Mouse (Mus musculus) heart, adult 2 months (tissue): ENCODE measurements around the gene Sf3a3. TPM values are rescaled to one million over a fixed set of nuclear protein-coding genes. Genes with fewer than 3 reads are reported as not detected.
A peak's percentile ranks its signal among the peaks of the same experiment; 100 is the strongest.

Source experiments
- DNase-seq, 2 experiments: peaks; one replicate each; pipeline ENCODE4 v3.0.0; 2021
- H3K27ac ChIP-seq: fragments of 200-600 bp; 2 replicates; pipeline ENCODE4 v1.8.1; 2022
- H3K27me3 ChIP-seq: fragments of 200-500 bp; 2 replicates; pipeline ENCODE4 v1.6.1; 2012; ENCODE audit warnings: mild to moderate bottlenecking, low read length, inconsistent platforms, mixed read lengths; ENCODE audit not compliant: control insufficient read depth, insufficient read depth
- H3K36me3 ChIP-seq: fragments of 200-500 bp; 2 replicates; pipeline ENCODE4 v1.6.1; 2012; ENCODE audit warnings: low read length, inconsistent platforms; ENCODE audit not compliant: control insufficient read depth, insufficient read depth
- H3K4me1 ChIP-seq: fragments of 200-500 bp; 2 replicates; pipeline ENCODE4 v1.6.1; 2011; ENCODE audit warnings: low read length; ENCODE audit not compliant: control insufficient read depth, insufficient read depth
- H3K4me3 ChIP-seq: fragments of 200-600 bp; 2 replicates; pipeline ENCODE4 v1.8.1; 2022
- H3K79me2 ChIP-seq: fragments of 200-500 bp; replicated peaks from 2 replicates; pipeline ENCODE4 v1.6.1; 2012; ENCODE audit warnings: mild to moderate bottlenecking, inconsistent platforms, low read length, moderate library complexity, mixed read lengths; ENCODE audit not compliant: control insufficient read depth, insufficient read depth
- H3K9ac ChIP-seq: fragments of 200-500 bp; 2 replicates; pipeline ENCODE4 v1.6.1; 2012; ENCODE audit warnings: low read depth, mild to moderate bottlenecking, control low read depth, inconsistent platforms, low read length, mixed read lengths
- CTCF ChIP-seq: fragments of 200-600 bp; IDR thresholded peaks from 2 replicates; pipeline ENCODE4 v1.8.1; 2022; ENCODE audit warnings: antibody characterized with exemption, mild to moderate bottlenecking, moderate library complexity
- EP300 ChIP-seq: fragments of 200-500 bp; IDR thresholded peaks from 2 replicates; pipeline ENCODE4 v1.6.1; 2011; ENCODE audit warnings: low read depth, low read length, control low read depth; ENCODE audit not compliant: insufficient read depth
- POLR2A ChIP-seq: fragments of 200-500 bp; IDR thresholded peaks from 2 replicates; pipeline ENCODE4 v1.6.1; 2011; ENCODE audit warnings: mild to moderate bottlenecking, low read depth, low read length, control low read depth; ENCODE audit not compliant: insufficient read depth
- WGBS: fragments of 180-500 bp; shearing (Covaris S2); methylation state at CpG from one replicate; pipeline ENCODE4 v1.1.7; 2018; 5-methylcytosine and 5-hydroxymethylcytosine counted together
- intact Hi-C: fragments of 180-260 bp; cut with DNase I; formaldehyde crosslinking; loops from one replicate; pipeline ENCODE4 v1.15.1; 2025
- polyA plus RNA-seq: library from polyadenylated mRNA; depleted of rRNA; stranded (reverse); fragments of >200 nt; gene quantifications from 2 replicates; pipeline ENCODE4 v1.2.3, GENCODE M21; 2012
- total RNA-seq, 2 experiments: library from RNA; stranded (reverse); gene quantifications; 2 replicates each; pipeline ENCODE4 v1.2.3; 2021

Gene Sf3a3
- total and polyA plus RNA-seq, 3 experiments: 7.7 to 19.4 (median 18.0) TPM

DNA sequence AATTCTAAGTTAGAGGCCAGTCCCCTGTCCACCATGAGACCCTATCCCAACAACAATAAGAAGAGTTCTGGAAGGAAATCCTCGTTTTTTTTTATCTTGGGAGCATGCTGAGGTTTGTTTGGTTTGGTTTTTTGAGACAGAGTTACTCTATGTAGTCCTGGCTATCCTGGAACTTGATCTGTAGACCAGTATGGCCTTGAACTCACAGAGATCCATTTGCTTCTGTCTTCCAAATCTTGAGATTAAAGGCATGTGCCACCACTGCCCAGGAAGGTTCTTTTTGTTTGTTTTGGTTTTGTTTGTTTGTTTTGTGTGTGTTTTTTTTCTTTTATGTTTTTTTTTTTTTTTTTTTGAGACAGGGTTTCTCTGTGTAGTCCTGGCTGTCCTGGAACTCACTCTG is 46.6 kb downstream of the Sf3a3 start:
- intact Hi-C loops: no loop called here
- no peak overlapping the region for H3K9ac ChIP-seq
- no peak for DNase-seq
- peaks cover 6% of the 10 kb centered on the region; the same call in 1 of the 2 replicates for H3K4me1 ChIP-seq
- TF ChIP-seq EP300: no peak
- no peak for TF ChIP-seq POLR2A
- TF ChIP-seq CTCF: no peak
- H3K27ac ChIP-seq: no peak overlapping the region
- no peak overlapping the region for H3K4me3 ChIP-seq
- peaks cover 5% of the 10 kb centered on the region for H3K79me2 ChIP-seq
- 29% methylated on average over 1 of the region's 1 CpGs for WGBS
- H3K36me3 ChIP-seq: no peaks in the 10 kb centered on the region; the same call in 1 of the 2 replicates
- no peaks in the 10 kb centered on the region for H3K27me3 ChIP-seq

GRCm38 (mm10) chr4:124762858-124763452 is 48.4 kb downstream of the Sf3a3 start:
- H3K4me1 ChIP-seq: peaks cover 13% of the 10 kb centered on the region
- H3K36me3 ChIP-seq: no peaks in the 10 kb centered on the region; the same call in 1 of the 2 replicates
- peaks cover 2% of the 10 kb centered on the region for H3K79me2 ChIP-seq
- no peaks in the 10 kb centered on the region for H3K27me3 ChIP-seq
- intact Hi-C loops: no loop called here
- no peak overlapping the region for H3K27ac ChIP-seq
- no peak overlapping the region for H3K4me3 ChIP-seq
- DNase-seq: no peak
- WGBS: 87% methylated on average over 6 of the region's 6 CpGs
- TF ChIP-seq CTCF: no peak
- no peak for TF ChIP-seq EP300
- TF ChIP-seq POLR2A: no peak
- no peak overlapping the region for H3K9ac ChIP-seq

DNA sequence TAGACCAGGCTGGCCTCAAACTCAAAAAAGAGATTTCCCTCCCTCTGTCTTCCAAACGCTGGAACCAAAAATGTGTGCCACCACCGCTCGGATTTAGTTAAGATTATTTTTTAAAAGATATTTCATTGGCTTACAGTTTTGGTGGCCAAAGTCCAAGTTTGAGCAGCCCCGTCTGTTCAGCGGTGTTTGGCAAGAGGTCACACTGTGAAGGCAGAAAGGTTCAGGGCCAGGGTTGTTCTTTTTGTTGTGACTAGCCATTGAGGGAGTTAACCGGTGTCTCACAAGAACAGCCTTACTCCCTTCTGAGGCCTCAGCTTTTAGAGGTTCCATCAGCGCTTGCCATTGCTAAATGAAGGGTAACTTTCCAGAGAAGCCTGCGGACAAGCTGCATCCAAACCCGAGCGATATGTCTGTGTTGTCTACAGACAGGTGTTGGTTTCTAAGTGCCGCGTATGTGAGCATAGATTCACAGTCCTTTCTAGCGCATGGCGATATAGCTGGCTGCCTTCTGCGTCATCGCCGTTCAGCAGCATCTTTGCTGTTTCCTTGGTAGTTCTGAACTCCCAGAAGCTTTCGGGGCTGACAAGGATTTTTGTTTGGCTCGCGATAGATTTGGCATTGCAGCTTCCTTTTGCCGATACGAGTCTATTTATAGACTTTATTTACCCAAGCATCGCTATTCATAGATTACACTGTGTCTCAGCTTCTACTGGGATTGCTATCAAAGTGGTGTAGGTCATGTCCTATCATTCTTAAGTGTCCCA is 51.4 kb downstream of the Sf3a3 start:
- WGBS: 32% methylated on average over 23 of the region's 23 CpGs
- intact Hi-C loops: no loop called here
- Histone ChIP-seq H3K4me3 (no peak overlapping the region), H3K79me2 (peaks cover 2% of the 10 kb centered on the region), H3K27ac (peak overlapping the region; percentile 42), H3K9ac (no peak overlapping the region), H3K36me3 (no peaks in the 10 kb centered on the region; the same call in 1 of the 2 replicates), H3K27me3 (no peaks in the 10 kb centered on the region), H3K4me1 (peaks cover 10% of the 10 kb centered on the region)
- TF ChIP-seq POLR2A (no peak), EP300 (no peak), CTCF (no peak)
- peak; percentile 29 for DNase-seq

GRCm38 (mm10) chr4:124766566-124766940 is 52.0 kb downstream of the Sf3a3 start:
- Histone ChIP-seq H3K27me3 (no peaks in the 10 kb centered on the region), H3K4me3 (no peak overlapping the region), H3K36me3 (no peaks in the 10 kb centered on the region; the same call in 1 of the 2 replicates), H3K4me1 (peaks cover 10% of the 10 kb centered on the region), H3K9ac (no peak overlapping the region), H3K79me2 (peaks cover 2% of the 10 kb centered on the region), H3K27ac (peak overlapping the region; percentile 42)
- TF ChIP-seq CTCF: no peak
- no peak for TF ChIP-seq EP300
- TF ChIP-seq POLR2A: no peak
- no peak for DNase-seq
- intact Hi-C loops: no loop called here
- WGBS: 8% methylated on average over 2 of the region's 2 CpGs

GRCm38 (mm10) chr4:124768963-124769591 is 54.5 kb downstream of the Sf3a3 start:
- WGBS: 76% methylated on average over 13 of the region's 13 CpGs

More at GRCm38 (mm10) chr4:124768963-124769591, 54.5 kb downstream of the Sf3a3 start:
- H3K36me3 ChIP-seq: no peaks in the 10 kb centered on the region; the same call in 1 of the 2 replicates
- no peaks in the 10 kb centered on the region for H3K27me3 ChIP-seq
- no peak overlapping the region for H3K9ac ChIP-seq
- H3K27ac ChIP-seq: no peak overlapping the region
- no peaks in the 10 kb centered on the region for H3K79me2 ChIP-seq
- H3K4me3 ChIP-seq: no peak overlapping the region
- TF ChIP-seq CTCF (no peak), EP300 (no peak), POLR2A (no peak)
- peaks cover 15% of the 10 kb centered on the region for H3K4me1 ChIP-seq
- intact Hi-C loops: no loop called here
- no peak for DNase-seq
